30 mouse cellular contexts compared by ENCODE assay signal in genomic region chr2:163075234-163075633, GRCm38 (mm10). TPM values are rescaled to one million over a fixed set of nuclear protein-coding genes. Genes with fewer than 3 reads are reported as not detected.
"Had no signal": no experiment of that assay in that cellular context is flagged by ENCODE, and none has a peak within 500 bp of the region (broad histone marks: within the 10 kb centered on the region; RNA-seq: fewer than 3 reads in every experiment).

No protein-coding gene starts in this region.

- H3K27ac ChIP-seq: kidney, postnatal 0 days; layer of hippocampus, adult 2 months; limb, embryonic 10.5 days; limb, embryonic 13.5 days; liver, embryonic 12.5 days; liver, embryonic 15.5 days; lung, embryonic 15.5 days; midbrain, embryonic 10.5 days; midbrain, embryonic 15.5 days; neural tube, embryonic 13.5 days had no signal

- H3K27me3 ChIP-seq: limb, embryonic 13.5 days; liver, embryonic 12.5 days; liver, embryonic 15.5 days; lung, embryonic 15.5 days; midbrain, embryonic 15.5 days; neural tube, embryonic 13.5 days had no signal

- H3K36me3 ChIP-seq: midbrain, embryonic 15.5 days had no signal

- H3K4me2 ChIP-seq: limb, embryonic 13.5 days; liver, embryonic 12.5 days; liver, embryonic 15.5 days; lung, embryonic 15.5 days; midbrain, embryonic 15.5 days; neural tube, embryonic 13.5 days had no signal

- ATAC-seq: liver, embryonic 12.5 days; midbrain, embryonic 15.5 days had no signal

- H3K9me3 ChIP-seq: limb, embryonic 10.5 days; limb, embryonic 13.5 days; liver, embryonic 12.5 days; liver, embryonic 15.5 days; lung, embryonic 15.5 days; megakaryocyte, embryonic 14.5 days; midbrain, embryonic 10.5 days; midbrain, embryonic 15.5 days; neural tube, embryonic 13.5 days had no signal

- H3K9ac ChIP-seq: limb, embryonic 13.5 days; liver, embryonic 12.5 days; liver, embryonic 15.5 days; lung, embryonic 15.5 days; midbrain, embryonic 15.5 days; neural tube, embryonic 13.5 days had no signal

- H3K4me3 ChIP-seq: layer of hippocampus, adult 2 months; limb, embryonic 10.5 days; limb, embryonic 13.5 days; liver, embryonic 12.5 days; liver, embryonic 15.5 days; lung, embryonic 15.5 days; megakaryocyte, embryonic 14.5 days; midbrain, embryonic 10.5 days; midbrain, embryonic 15.5 days; myocyte; neural tube, embryonic 13.5 days had no signal

- DNase-seq: kidney, postnatal 25 days; layer of hippocampus, adult 9-11 months; liver; lung, adult 18-20 months; lung, postnatal 10 days; lung, postnatal 36 days; retina, postnatal 1 day; right cerebral cortex, postnatal 25 days; spleen, adult 18-20 months; thymus, postnatal 4 days had no signal

- H3K4me1 ChIP-seq: limb, embryonic 10.5 days; limb, embryonic 13.5 days; liver, embryonic 12.5 days; liver, embryonic 15.5 days; lung, embryonic 15.5 days; midbrain, embryonic 15.5 days; neural tube, embryonic 13.5 days had no signal

RNA-seq across cellular contexts. Expression of gene Gtsf1l, which starts 12.4 kb away (rescaled TPM):
- total RNA-seq: layer of hippocampus, adult 2 months; layer of hippocampus, postnatal 25 days; left cerebral cortex, adult 18-20 months; left cerebral cortex, postnatal 25 days; monocyte, adult 5-6 weeks; neutrophil, adult 5-6 weeks had no signal
- polyA plus RNA-seq: kidney, embryonic 14.5 days; kidney, postnatal 0 days; large intestine, adult 2 months; limb, embryonic 10.5 days; limb, embryonic 13.5 days; liver, embryonic 12.5 days; liver, embryonic 15.5 days; lung, embryonic 15.5 days; midbrain, embryonic 10.5 days; midbrain, embryonic 15.5 days; myocyte; neural tube, embryonic 13.5 days; thymus, postnatal 0 days had no signal

RNA-seq across cellular contexts. Expression of gene Mybl2, which starts 20.7 kb away (rescaled TPM):
- total RNA-seq: monocyte, adult 5-6 weeks had no signal
